Mouse (Mus musculus) erythroblast, embryonic 14.5 days (primary cell): ENCODE data around the gene Hist1h2bl. TPM values are rescaled to one million over a fixed set of nuclear protein-coding genes. Genes with fewer than 3 reads are reported as not detected.
"Not testable (repeated sequence)": the region's sequence is repeated elsewhere in the genome, so short reads cannot be mapped to it uniquely, and the experiment has no call there.

Experiments
- H3K27me3 ChIP-seq: 2 replicates; pipeline ENCODE4 v1.6.1; 2012; ENCODE audit warnings: inconsistent platforms; ENCODE audit not compliant: control insufficient read depth
- H3K36me3 ChIP-seq: 2 replicates; pipeline ENCODE4 v1.6.1; 2012; ENCODE audit warnings: mild to moderate bottlenecking, inconsistent platforms; ENCODE audit not compliant: control insufficient read depth
- H3K4me1 ChIP-seq: 2 replicates; pipeline ENCODE4 v1.6.1; 2012; ENCODE audit warnings: inconsistent platforms; ENCODE audit not compliant: control insufficient read depth
- H3K4me3 ChIP-seq: replicated peaks from 2 replicates; pipeline ENCODE3; 2012; ENCODE audit warnings: moderate library complexity, mild to moderate bottlenecking, inconsistent platforms
- H3K9me3 ChIP-seq: 2 replicates; pipeline ENCODE4 v1.6.1; 2012; ENCODE audit warnings: low read length, inconsistent platforms, mixed read lengths; ENCODE audit not compliant: control insufficient read depth
- GATA1 ChIP-seq: IDR thresholded peaks from 2 replicates; pipeline ENCODE4 v1.6.1; 2012; ENCODE audit warnings: low read length, inconsistent platforms, mixed read lengths
- TAL1 ChIP-seq: IDR thresholded peaks from 3 replicates; pipeline ENCODE4 v1.6.1; 2012; ENCODE audit warnings: low read length, inconsistent platforms, mixed read lengths
- polyA plus RNA-seq: library from polyadenylated mRNA; stranded (reverse); fragments of >175 nt; gene quantifications from 2 replicates; pipeline ENCODE4 v1.2.3, GENCODE M21; 2012

The Hist1h2bl gene
- polyA plus RNA-seq, result 2.0 and 7.9 TPM in 2 replicates

DNA sequence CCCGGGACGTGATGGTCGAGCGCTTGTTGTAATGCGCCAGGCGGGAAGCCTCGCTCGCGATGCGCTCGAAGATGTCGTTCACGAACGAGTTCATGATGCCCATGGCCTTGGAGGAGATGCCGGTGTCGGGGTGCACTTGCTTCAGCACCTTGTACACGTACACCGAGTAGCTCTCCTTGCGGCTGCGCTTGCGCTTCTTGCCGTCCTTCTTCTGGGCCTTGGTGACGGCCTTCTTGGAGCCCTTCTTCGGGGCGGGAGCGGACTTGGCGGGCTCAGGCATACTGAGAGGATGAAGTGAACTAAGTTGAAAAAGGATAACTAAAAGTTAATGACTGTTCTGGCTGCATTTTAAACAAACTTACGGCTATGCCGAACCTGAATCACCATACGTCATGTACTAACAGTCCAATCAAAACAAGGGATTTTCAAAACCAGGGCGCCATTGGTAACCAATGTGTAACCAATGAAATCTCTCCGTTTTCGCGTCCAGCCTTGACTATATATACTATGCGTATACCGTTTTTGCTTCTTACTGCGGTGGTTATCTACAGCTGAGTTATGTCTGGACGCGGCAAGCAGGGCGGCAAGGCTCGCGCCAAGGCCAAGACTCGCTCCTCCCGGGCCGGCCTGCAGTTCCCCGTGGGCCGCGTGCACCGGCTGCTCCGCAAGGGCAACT is at the start of gene Hist1h2bl, which contains the start of gene Hist1h2ai:
Gene Hist1h2bl, minus strand, starts transcription at position 280 of the 676 bp plus-strand sequence.
Gene Hist1h2ai, plus strand, starts transcription at position 559 of the 676 bp plus-strand sequence.
- peak within 1 kb of the TSS; percentile 78 for H3K4me3 ChIP-seq
- H3K27me3 ChIP-seq, H3K36me3 ChIP-seq, H3K9me3 ChIP-seq: not testable (repeated sequence)
- H3K4me1 ChIP-seq, result peaks cover 67% of the 10 kb centered on the region

DNA sequence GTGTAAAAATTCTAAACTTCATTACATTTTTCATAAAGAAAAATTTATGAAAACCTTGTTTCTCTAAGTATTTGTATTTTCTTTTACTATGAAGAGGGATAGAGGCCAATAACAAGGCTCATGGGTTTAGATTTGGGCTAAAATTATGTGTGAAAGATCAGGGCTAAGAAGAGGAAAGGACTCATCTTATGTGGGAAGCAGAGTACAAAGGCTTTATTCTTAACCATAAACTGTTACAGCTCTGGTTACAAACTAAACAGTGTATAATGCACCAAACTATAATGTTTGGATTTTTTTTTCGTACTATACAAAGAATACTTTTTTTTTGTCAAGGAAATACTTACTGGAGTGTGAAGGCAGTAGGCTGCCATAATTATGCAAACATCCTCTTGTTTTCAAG is 39.8 kb upstream of the Hist1h2bl start:
- Histone ChIP-seq H3K4me3 (peak overlapping the region; percentile 65), H3K9me3 (no peaks in the 10 kb centered on the region), H3K36me3 (peaks cover 7% of the 10 kb centered on the region), H3K27me3 (no peaks in the 10 kb centered on the region), H3K4me1 (peaks cover 47% of the 10 kb centered on the region)
- TF ChIP-seq TAL1, result no peak
- TF ChIP-seq GATA1, result no peak

DNA sequence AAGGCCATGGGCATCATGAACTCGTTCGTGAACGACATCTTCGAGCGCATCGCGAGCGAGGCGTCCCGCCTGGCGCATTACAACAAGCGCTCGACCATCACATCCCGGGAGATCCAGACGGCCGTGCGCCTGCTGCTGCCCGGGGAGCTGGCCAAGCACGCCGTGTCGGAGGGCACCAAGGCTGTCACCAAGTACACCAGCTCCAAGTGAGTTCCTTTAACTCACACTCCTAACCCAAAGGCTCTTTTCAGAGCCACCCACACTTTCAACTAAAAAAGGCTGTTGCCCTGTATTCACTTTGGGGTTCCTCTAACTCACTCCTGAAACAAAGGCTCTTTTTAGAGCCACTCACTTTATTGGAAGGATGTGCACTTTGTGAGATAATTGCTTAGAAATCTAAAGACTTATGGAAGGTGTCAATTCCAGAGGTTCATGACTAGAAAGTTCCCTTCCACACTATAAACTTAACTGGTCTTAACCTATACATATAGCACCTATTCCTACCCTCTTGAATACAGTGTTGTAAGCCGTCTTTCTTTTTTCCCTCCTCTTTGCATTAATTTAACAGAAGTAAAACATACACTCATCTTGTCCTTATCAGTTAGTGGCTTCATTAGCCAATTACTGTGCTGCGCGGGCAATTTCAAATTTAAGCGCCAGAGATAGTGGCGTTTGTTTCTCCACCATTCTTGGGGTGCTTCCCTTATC is 38.5 kb upstream of the Hist1h2bl start:
- H3K4me3 ChIP-seq, result peak overlapping the region; percentile 65
- H3K9me3 ChIP-seq, H3K36me3 ChIP-seq, H3K27me3 ChIP-seq: not testable (repeated sequence)
- H3K4me1 ChIP-seq, result peaks cover 49% of the 10 kb centered on the region
- TF ChIP-seq GATA1, result peak; percentile 89

DNA sequence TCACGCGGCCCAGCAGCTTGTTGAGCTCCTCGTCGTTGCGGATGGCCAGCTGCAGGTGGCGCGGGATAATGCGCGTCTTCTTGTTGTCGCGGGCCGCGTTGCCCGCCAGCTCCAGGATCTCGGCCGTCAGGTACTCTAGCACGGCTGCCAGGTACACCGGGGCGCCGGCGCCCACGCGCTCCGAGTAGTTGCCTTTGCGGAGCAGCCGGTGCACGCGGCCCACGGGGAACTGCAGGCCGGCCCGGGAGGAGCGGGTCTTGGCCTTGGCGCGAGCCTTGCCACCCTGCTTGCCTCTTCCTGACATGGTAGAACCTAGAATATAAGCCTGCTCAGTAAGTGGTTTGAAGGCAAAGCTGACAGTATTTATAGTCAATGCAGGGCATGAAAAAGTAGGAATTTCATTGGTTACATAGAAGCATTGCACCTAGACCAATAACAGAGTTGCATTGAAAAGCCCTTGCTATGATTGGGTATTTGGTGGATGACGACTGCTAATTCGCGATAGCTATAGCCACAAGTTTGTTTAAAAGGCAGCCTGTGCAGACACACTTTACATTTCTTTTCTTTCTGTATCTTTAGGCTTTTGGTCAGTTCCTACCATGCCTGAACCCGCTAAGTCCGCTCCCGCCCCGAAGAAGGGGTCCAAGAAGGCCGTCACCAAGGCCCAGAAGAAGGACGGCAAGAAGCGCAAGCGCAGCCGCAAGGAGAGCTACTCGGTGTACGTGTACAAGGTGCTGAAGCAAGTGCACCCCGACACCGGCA is 37.8 kb upstream of the Hist1h2bl start, which contains the start of the genes Hist1h2ak and Hist1h2bn:
Gene Hist1h2ak, minus strand, starts transcription at position 304 of the 762 bp plus-strand sequence.
Gene Hist1h2bn, plus strand, starts transcription at position 600 of the 762 bp plus-strand sequence.
- Histone ChIP-seq H3K4me1 (peaks cover 49% of the 10 kb centered on the region), H3K4me3 (peak within 1 kb of the TSS; percentile 65)

DNA sequence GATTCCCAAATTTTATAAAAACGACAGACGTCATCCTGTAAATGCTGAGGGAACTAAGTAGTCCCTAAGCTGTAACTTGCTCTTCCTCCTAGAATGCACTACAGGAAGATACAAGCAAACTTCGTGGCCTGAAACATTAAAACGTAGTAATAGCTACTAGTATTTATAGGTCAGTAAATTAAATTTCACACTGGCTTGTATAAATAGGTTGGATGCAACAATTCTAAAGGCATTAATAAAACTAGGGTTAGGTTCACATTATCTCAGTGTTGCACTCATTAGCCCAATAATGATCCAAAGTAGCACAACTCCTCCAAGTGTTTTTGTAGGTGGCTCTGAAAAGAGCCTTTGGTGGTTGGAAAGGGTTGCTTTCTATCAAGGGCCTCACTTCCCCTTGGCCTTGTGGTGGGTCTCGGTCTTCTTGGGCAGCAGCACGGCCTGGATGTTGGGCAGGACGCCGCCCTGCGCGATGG is 37.1 kb upstream of the Hist1h2bl start:
- TF ChIP-seq GATA1 (no peak), TAL1 (no peak)
- peak overlapping the region; percentile 64 for H3K4me3 ChIP-seq
- H3K9me3 ChIP-seq, result no peaks in the 10 kb centered on the region
- H3K36me3 ChIP-seq, result peaks cover 19% of the 10 kb centered on the region
- H3K27me3 ChIP-seq, result no peaks in the 10 kb centered on the region
- H3K4me1 ChIP-seq, result peaks cover 54% of the 10 kb centered on the region

More for the DNA sequence above, 37.8 kb upstream of the Hist1h2bl start, which contains the start of the genes Hist1h2ak and Hist1h2bn:
- H3K27me3 ChIP-seq, H3K9me3 ChIP-seq: not testable (repeated sequence)
- H3K36me3 ChIP-seq, result peaks cover 14% of the 10 kb centered on the region
- 0 out of 2 replicates have a peak, but pooled peaks have one; percentile 21 for TF ChIP-seq GATA1

DNA sequence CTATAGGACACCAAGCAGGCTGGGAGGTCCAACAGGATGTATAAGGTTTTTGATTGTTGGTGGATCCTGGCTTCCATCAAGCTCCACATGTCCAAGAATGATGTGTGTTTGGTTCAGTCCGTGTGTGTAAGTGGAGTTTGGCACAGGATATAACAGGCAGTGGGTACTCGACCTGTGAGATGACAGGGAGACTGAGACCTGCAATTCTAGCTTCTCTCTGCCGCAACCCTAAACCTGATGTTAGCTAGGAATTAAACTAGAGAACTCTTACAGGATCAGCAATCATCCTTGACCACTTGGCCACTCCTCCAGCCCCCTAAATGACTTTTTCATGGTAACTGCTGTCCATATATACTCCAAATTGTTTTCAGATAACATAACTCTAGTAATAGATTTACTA is 36.4 kb upstream of the Hist1h2bl start:
- Histone ChIP-seq H3K36me3 (peaks cover 21% of the 10 kb centered on the region), H3K27me3 (no peaks in the 10 kb centered on the region), H3K4me3 (peak overlapping the region; percentile 64), H3K4me1 (peaks cover 58% of the 10 kb centered on the region), H3K9me3 (no peaks in the 10 kb centered on the region)
- TF ChIP-seq GATA1 (no peak), TAL1 (no peak)

DNA sequence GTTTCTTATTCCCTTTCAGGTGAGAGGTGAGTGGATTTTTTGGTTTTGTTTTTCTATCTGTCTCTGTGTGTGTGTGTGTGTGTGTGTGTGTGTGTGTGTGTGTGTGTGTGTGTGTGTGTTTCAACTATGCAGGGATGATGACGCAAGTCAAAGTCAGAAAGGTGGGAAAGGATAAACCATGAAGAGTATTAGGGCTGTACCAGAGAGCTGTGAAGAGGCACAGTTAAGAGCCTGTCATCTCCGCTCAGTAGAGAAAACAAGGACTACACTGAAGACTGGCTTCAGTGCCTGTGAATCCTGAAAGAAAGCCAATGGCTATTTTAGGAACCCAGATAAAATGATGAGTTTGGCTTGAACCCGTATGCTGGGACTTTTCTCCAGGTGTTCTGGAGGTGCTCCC is 35.9 kb upstream of the Hist1h2bl start:
- peak overlapping the region; percentile 64 for H3K4me3 ChIP-seq
- TF ChIP-seq TAL1 (no peak), GATA1 (no peak)
- peaks cover 60% of the 10 kb centered on the region for H3K4me1 ChIP-seq
- H3K36me3 ChIP-seq, result peaks cover 23% of the 10 kb centered on the region
- no peaks in the 10 kb centered on the region for H3K9me3 ChIP-seq
- no peaks in the 10 kb centered on the region for H3K27me3 ChIP-seq

DNA sequence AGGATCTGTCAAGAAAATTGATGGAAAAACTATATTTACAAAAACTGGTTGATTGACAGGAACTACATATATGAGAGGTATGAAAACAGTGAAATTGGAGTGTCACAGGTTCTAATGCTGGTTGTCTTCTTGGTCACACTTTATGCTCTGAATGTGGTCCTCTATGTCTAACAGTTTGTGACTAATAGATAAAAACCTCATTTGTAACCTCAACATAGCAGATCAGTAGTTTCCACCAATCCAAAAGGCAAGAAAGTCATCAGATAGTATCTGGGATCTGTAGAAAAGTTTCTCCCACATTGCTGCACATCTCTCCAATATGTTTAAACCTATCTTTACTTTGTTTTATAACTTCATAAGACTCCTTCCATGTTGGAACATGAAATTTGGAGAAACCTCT is 35.5 kb upstream of the Hist1h2bl start:
- Histone ChIP-seq H3K27me3 (no peaks in the 10 kb centered on the region), H3K4me3 (peak overlapping the region; percentile 64), H3K9me3 (no peaks in the 10 kb centered on the region), H3K36me3 (peaks cover 25% of the 10 kb centered on the region), H3K4me1 (peaks cover 60% of the 10 kb centered on the region)
- TF ChIP-seq TAL1 (no peak), GATA1 (no peak)

DNA sequence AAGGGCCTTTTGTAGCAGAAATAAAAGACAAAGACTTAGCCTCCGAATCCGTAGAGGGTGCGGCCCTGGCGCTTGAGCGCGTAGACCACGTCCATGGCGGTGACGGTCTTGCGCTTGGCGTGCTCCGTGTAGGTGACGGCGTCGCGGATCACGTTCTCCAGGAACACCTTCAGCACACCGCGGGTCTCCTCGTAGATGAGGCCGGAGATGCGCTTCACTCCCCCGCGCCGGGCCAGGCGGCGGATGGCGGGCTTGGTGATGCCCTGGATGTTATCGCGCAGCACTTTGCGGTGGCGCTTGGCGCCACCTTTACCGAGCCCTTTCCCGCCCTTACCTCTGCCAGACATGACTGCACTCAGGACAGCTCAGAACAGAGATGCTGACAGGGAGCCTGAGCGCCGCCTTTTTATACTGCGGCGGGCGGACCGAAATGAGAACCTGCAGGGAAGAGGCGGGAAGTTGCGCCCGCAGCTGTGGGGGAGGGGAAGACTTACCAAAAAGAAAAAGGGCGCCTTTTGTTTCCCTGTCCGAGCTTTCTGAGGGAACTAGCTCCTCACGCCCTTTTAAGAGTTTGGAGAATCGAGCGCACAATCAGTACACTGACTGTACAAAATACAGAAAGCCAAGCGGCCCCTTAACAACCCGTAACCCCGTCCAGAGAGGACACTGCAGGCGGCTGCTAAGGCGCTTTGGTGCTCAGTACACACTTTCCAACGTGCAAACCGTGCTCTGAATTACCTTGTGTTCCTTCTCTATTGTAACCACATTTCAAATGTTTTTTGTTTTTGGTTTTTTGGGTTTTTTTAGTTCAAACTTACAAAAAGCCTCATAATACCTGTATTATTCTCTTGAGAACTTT is 34.4 kb upstream of the Hist1h2bl start, which contains the start of gene Hist1h4k:
Gene Hist1h4k, minus strand, starts transcription at position 347 of the 859 bp plus-strand sequence.
- H3K4me3 ChIP-seq, result peak within 1 kb of the TSS; percentile 68
- peaks cover 61% of the 10 kb centered on the region for H3K4me1 ChIP-seq
- not testable (repeated sequence) for H3K27me3 ChIP-seq, H3K9me3 ChIP-seq
- H3K36me3 ChIP-seq, result peaks cover 35% of the 10 kb centered on the region
